Mouse (Mus musculus): Measurements from ENCODE around the gene Lefty1. TPM values are rescaled to one million over a fixed set of nuclear protein-coding genes. Genes with fewer than 3 reads are reported as not detected.
A peak's percentile ranks its signal among the peaks of the same experiment; 100 is the strongest.

The Lefty1 gene
- polyA plus RNA-seq, 2 experiments: 4.9 to 9.5 TPM

GRCm38 (mm10) chr1:180944553-180944952 is 9.7 kb downstream of the Lefty1 start:
- no peaks in the 10 kb centered on the region for H3K27me3 ChIP-seq (ENCODE audit: control insufficient read depth, insufficient read depth, low read length)
- H3K27ac ChIP-seq: peak overlapping the region; percentile 14; the same call in 1 of the 2 replicates
- DNase-seq (ENCODE audit: low read depth in 3 of 3, low spot score in 3 of 3) (peak in 1 of 3 experiments; percentile 32), ATAC-seq (ENCODE audit: insufficient read depth) (no peak)
- H3K4me3 ChIP-seq (ENCODE audit: insufficient read depth in 1 of 2, low read depth in 2 of 2, low read length in 2 of 2): no peak overlapping the region
- H3K4me1 ChIP-seq (replicated peaks; ENCODE audit: control insufficient read depth in 2 of 2, insufficient read depth in 2 of 2, low read length in 1 of 2): peaks cover 34 to 43% of the 10 kb centered on the region in 2 experiments
- WGBS (ENCODE audit: insufficient replicate concordance): 63% methylated on average over 4 of the region's 4 CpGs
- no peaks in the 10 kb centered on the region; the same call in 1 of the 2 replicates for H3K36me3 ChIP-seq (replicated peaks; ENCODE audit: control insufficient read depth, insufficient read depth, low read depth)
- no peak for TF ChIP-seq CTCF (IDR thresholded peaks at IDR 0.05; ENCODE audit: low read depth)
- no peak for TF ChIP-seq EP300 (IDR thresholded peaks at IDR 0.05; ENCODE audit: low read depth)
- no peak overlapping the region for H3K9ac ChIP-seq (replicated peaks)
- H3K9me3 ChIP-seq (ENCODE audit: control insufficient read depth, low read length): no peaks in the 10 kb centered on the region
- H3K4me2 ChIP-seq (ENCODE audit: low read depth): peak overlapping the region; percentile 66; the same call in 1 of the 2 replicates

GRCm38 (mm10) chr1:180945001-180945980 is 10.5 kb downstream of the Lefty1 start:
- Histone ChIP-seq H3K9me3 (ENCODE audit: control insufficient read depth, low read length) (no peaks in the 10 kb centered on the region), H3K4me3 (ENCODE audit: insufficient read depth in 1 of 2, low read depth in 2 of 2, low read length in 2 of 2) (peak overlapping the region in 1 of 2 experiments; percentile 30; a peak in 2 of 4 replicates), H3K4me1 (replicated peaks; ENCODE audit: control insufficient read depth in 2 of 2, insufficient read depth in 2 of 2, low read length in 1 of 2) (peaks cover 34 to 43% of the 10 kb centered on the region in 2 experiments), H3K27ac (peak overlapping the region; percentile 32), H3K36me3 (replicated peaks; ENCODE audit: control insufficient read depth, insufficient read depth, low read depth) (no peaks in the 10 kb centered on the region; the same call in 1 of the 2 replicates), H3K27me3 (ENCODE audit: control insufficient read depth, insufficient read depth, low read length) (no peaks in the 10 kb centered on the region), H3K9ac (replicated peaks) (peak overlapping the region; percentile 59), H3K4me2 (ENCODE audit: low read depth) (peak overlapping the region; percentile 66)
- ATAC-seq (ENCODE audit: insufficient read depth): peak; percentile 75
- no peak for TF ChIP-seq CTCF (IDR thresholded peaks at IDR 0.05; ENCODE audit: low read depth)
- TF ChIP-seq EP300 (IDR thresholded peaks at IDR 0.05; ENCODE audit: low read depth): 0 out of 2 replicates have a peak, but pooled peaks have one; percentile 9
- DNase-seq (ENCODE audit: low read depth in 3 of 3, low spot score in 3 of 3): peak; percentile 62 to 75 (median 69)
- 24% methylated on average over 20 of the region's 20 CpGs for WGBS (ENCODE audit: insufficient replicate concordance)

GRCm38 (mm10) chr1:180946448-180946847 is 11.6 kb downstream of the Lefty1 start:
- Histone ChIP-seq H3K9me3 (ENCODE audit: control insufficient read depth, low read length) (no peaks in the 10 kb centered on the region), H3K27ac (no peak overlapping the region), H3K9ac (replicated peaks) (no peak overlapping the region; the same call in 1 of the 2 replicates), H3K4me3 (ENCODE audit: insufficient read depth in 1 of 2, low read depth in 2 of 2, low read length in 2 of 2) (no peak overlapping the region), H3K4me1 (replicated peaks; ENCODE audit: control insufficient read depth in 2 of 2, insufficient read depth in 2 of 2, low read length in 1 of 2) (peaks cover 29 to 31% of the 10 kb centered on the region in 2 experiments), H3K4me2 (ENCODE audit: low read depth) (no peak overlapping the region), H3K27me3 (ENCODE audit: control insufficient read depth, insufficient read depth, low read length) (no peaks in the 10 kb centered on the region), H3K36me3 (replicated peaks; ENCODE audit: control insufficient read depth, insufficient read depth, low read depth) (no peaks in the 10 kb centered on the region; the same call in 1 of the 2 replicates)
- DNase-seq (ENCODE audit: low read depth in 3 of 3, low spot score in 3 of 3) (no peak), ATAC-seq (ENCODE audit: insufficient read depth) (no peak)
- TF ChIP-seq CTCF (IDR thresholded peaks at IDR 0.05; ENCODE audit: low read depth): no peak
- no peak for TF ChIP-seq EP300 (IDR thresholded peaks at IDR 0.05; ENCODE audit: low read depth)
- 87% methylated on average over 6 of the region's 6 CpGs for WGBS (ENCODE audit: insufficient replicate concordance)

- Histone ChIP-seq H3K36me3 (replicated peaks; ENCODE audit: control insufficient read depth, insufficient read depth, low read depth) (no peaks in the 10 kb centered on the region; the same call in none of the 2 replicates), H3K9ac (replicated peaks) (no peak overlapping the region), H3K27me3 (ENCODE audit: control insufficient read depth, insufficient read depth, low read length) (no peaks in the 10 kb centered on the region), H3K9me3 (ENCODE audit: control insufficient read depth, low read length) (no peaks in the 10 kb centered on the region), H3K4me3 (ENCODE audit: insufficient read depth in 1 of 2, low read depth in 2 of 2, low read length in 2 of 2) (no peak overlapping the region), H3K4me1 (replicated peaks; ENCODE audit: control insufficient read depth in 2 of 2, insufficient read depth in 2 of 2, low read length in 1 of 2) (peaks cover 0 to 7% of the 10 kb centered on the region in 2 experiments; a peak in 1 of 4 replicates), H3K4me2 (ENCODE audit: low read depth) (no peak overlapping the region), H3K27ac (no peak overlapping the region)
- ATAC-seq (ENCODE audit: insufficient read depth) (peak; percentile 56), DNase-seq (ENCODE audit: low read depth in 3 of 3, low spot score in 3 of 3) (peak in 1 of 3 experiments; percentile 28)
- WGBS (ENCODE audit: insufficient replicate concordance): 62% methylated on average over 6 of the region's 6 CpGs
- TF ChIP-seq EP300 (IDR thresholded peaks at IDR 0.05; ENCODE audit: low read depth) (no peak), CTCF (IDR thresholded peaks at IDR 0.05; ENCODE audit: low read depth) (no peak)
Observed at GRCm38 (mm10) chr1:180952085-180952746, 17.4 kb downstream of the Lefty1 start.

Measured in liver, embryonic 14.5 days (tissue).